Mouse (Mus musculus): ENCODE measurements at regions not wholly inside any gene's neighbourhood (a gene's known extent, or its start where the extent isn't known, plus 50 kb on each side); places are given as distances from the start of the nearest gene placed in this dataset.

DNA sequence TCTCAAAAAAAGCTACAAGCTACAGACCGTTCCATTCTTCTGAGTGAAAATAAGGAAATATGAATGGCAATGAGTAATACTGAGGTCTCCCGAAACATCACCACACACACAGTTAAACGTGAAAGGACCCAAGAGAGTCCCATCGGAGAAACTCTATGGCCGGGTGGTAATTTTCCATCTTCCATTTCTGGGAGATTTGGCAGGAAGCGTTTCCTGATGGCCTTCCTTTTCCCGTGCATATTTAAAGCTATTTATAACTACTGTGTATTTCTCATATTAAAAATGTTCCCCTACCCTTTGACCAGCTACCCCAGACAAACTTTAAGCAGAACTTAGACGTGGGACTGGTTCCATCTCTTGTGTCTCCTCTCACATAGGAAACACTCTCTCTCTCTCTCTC is 50.7 kb upstream of the Zdhhc17 start:
- WGBS = 84% methylated on average over 8 of the region's 8 CpGs
- no peak overlapping the region for H3K4me3 ChIP-seq (ENCODE audit: low read length)
- H3K27me3 ChIP-seq (replicated peaks; ENCODE audit: control insufficient read depth, insufficient read depth, low read length) = no peaks in the 10 kb centered on the region
- no peak overlapping the region for H3K27ac ChIP-seq (ENCODE audit: low read depth, low read length)
- H3K4me2 ChIP-seq (ENCODE audit: low read length) = no peak overlapping the region
- no peaks in the 10 kb centered on the region for H3K9me3 ChIP-seq (ENCODE audit: control insufficient read depth, low read length)
- H3K9ac ChIP-seq (ENCODE audit: low read depth, low read length) = no peak overlapping the region
- ATAC-seq = no peak
- no peaks in the 10 kb centered on the region for H3K4me1 ChIP-seq (ENCODE audit: control insufficient read depth, insufficient read depth, low read depth, low read length)
- H3K36me3 ChIP-seq (ENCODE audit: control insufficient read depth, insufficient read depth, low read length) = no peaks in the 10 kb centered on the region
